Mouse (Mus musculus) regulatory T cell (primary cell): ENCODE results near the gene Rpl14.
"Not testable (repeated sequence)": the region's sequence is repeated elsewhere in the genome, so short reads cannot be mapped to it uniquely, and the experiment has no call there.

Experiments used
- in situ Hi-C: fragments of 300-600 bp; cut with MboI, MseI; formaldehyde crosslinking; loops from one replicate; pipeline ENCODE4 v1.15.1; 2025; ENCODE audit warnings: high pct_unique_total_duplicates

The Rpl14 gene

GRCm38 (mm10) chr9:120570741-120571592 lies at the start of gene Rpl14:
Rpl14 (plus strand) TSS chr9:120571444.
- in situ Hi-C loops: no loop called here

GRCm38 (mm10) chr9:120527270-120527669 lies 44.0 kb upstream of the Rpl14 start:
- in situ Hi-C loops: loop anchor here (5.0 kb wide), 1 partner anchor 665 kb away; no protein-coding TSS in a partner anchor

- in situ Hi-C loops: loop anchor here (5.0 kb wide), 1 partner anchor 664 kb away; no protein-coding TSS in a partner anchor
Measured at GRCm38 (mm10) chr9:120527919-120528318, 43.3 kb upstream of the Rpl14 start.

GRCm38 (mm10) chr9:120528815-120529510 lies 42.3 kb upstream of the Rpl14 start:
- in situ Hi-C loops: loop anchor here (5.0 kb wide), 1 partner anchor 663 kb away; no protein-coding TSS in a partner anchor

- in situ Hi-C loops: no loop called here
Measured at GRCm38 (mm10) chr9:120530471-120530870, 40.8 kb upstream of the Rpl14 start.

DNA sequence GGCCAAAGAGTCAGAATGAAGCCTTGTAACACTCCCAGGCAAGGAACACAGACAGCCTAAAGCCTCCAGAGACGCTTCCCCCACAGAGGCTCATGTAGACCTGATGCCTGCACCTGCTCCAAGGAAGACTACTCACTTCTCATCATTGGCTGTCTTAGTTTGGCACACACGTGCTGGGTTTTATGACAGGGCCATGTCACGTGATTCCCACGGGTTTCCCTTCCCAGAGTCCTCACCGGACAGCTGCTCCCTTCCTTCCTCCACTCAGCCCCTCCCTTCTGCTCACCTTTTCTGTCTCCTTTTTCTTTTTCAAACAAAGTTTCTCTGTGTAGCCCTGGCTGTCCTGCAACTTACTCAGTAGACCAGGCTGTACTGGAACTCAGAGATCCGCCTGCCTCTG lies 39.2 kb upstream of the Rpl14 start:
- in situ Hi-C loops: no loop called here

DNA sequence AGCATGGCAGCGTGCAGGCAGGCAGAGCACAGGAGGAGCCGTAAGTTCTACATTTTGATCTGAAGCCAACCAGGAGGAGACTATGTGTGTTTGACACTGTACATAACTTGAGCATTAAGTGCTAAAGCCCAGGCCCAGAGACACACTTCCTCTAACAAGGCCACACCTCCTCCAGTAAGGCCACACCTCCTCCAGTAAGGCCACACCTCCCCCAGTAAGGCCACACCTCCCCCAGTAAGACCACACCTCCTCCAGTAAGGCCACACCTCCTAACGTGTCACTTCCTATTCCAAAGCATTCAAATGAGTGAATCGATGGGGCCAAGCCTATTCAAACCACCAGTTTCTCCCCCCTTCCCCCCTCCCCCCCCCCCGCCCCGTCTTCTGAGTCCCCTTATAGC lies 38.6 kb upstream of the Rpl14 start:
- in situ Hi-C loops: no loop called here

- in situ Hi-C loops: not testable (repeated sequence)
Measured at GRCm38 (mm10) chr9:120533446-120533950, 37.7 kb upstream of the Rpl14 start.

- in situ Hi-C loops: no loop called here
Measured at GRCm38 (mm10) chr9:120539662-120540251, 31.5 kb upstream of the Rpl14 start, which contains the start of gene Entpd3. Entpd3 (plus strand) TSS chr9:120539818.

DNA sequence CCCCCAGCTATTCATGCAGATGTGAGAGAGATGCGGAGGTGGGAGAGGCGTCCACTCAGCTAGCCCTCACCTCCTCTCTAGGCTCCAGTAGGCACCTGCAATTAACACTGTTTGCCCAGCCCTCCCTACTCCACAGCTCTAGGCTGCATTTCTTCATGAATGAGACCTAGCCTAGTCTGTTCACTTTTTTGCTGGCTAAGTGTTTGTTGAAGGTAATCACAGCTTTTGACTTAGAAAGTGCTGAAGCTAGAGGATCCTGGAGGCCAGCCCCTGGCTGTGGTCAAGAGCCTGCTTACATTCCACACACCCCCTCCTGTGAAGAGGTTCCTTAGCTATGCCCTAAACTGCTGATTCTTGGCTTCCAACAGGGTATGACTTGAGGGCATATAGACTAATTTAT lies 29.8 kb upstream of the Rpl14 start:
- in situ Hi-C loops: no loop called here

DNA sequence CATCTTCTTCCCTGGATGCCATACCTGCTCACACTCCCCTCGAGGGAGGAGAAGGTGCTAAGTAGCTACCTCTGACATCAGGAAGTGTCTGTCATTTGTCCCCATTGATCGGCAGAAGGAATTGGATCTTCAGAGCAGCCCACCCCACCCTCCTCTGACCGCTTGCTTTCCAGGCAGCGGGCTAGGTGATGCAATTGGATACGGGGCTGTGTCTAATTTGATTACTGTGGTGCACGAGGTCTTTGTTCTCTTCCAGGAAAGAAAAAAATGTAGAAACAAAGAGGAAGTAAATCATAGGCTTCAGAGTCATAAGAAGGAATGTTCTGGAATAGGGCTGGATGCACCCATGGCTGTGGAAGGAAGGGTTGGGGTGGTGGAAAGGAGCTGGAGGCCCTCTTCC lies 29.0 kb upstream of the Rpl14 start:
- in situ Hi-C loops: no loop called here

GRCm38 (mm10) chr9:120545994-120546393 lies 25.2 kb upstream of the Rpl14 start:
- in situ Hi-C loops: no loop called here

GRCm38 (mm10) chr9:120546482-120546881 lies 24.8 kb upstream of the Rpl14 start:
- in situ Hi-C loops: no loop called here

GRCm38 (mm10) chr9:120547026-120547668 lies 24.1 kb upstream of the Rpl14 start:
- in situ Hi-C loops: no loop called here

DNA sequence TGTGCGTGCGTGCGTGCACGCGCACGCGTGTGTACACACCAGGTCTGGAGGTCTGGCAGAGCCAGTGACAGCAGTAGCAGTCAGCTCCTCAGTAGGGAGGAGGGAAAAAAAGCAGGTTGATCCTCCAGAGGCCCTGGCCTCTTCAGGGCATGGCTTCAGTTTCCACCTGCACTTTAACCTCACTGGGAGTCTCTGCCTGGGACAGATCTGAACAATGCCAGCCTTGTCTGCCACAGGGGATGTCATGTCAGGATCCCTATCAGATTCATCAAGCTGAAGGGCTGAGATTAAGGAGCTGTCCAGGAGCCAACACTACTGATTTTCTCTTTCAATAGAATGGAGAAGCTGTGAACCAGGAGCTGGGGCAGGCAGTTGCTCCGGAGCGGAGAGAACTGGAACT lies 20.5 kb upstream of the Rpl14 start:
- in situ Hi-C loops: no loop called here

GRCm38 (mm10) chr9:120563590-120563989 lies 7.7 kb upstream of the Rpl14 start:
- in situ Hi-C loops: no loop called here

GRCm38 (mm10) chr9:120564247-120564646 lies 7.0 kb upstream of the Rpl14 start:
- in situ Hi-C loops: no loop called here

GRCm38 (mm10) chr9:120566384-120566783 lies 4.9 kb upstream of the Rpl14 start:
- in situ Hi-C loops: no loop called here

- in situ Hi-C loops: no loop called here
Measured at GRCm38 (mm10) chr9:120568917-120569316, 2.3 kb upstream of the Rpl14 start.

DNA sequence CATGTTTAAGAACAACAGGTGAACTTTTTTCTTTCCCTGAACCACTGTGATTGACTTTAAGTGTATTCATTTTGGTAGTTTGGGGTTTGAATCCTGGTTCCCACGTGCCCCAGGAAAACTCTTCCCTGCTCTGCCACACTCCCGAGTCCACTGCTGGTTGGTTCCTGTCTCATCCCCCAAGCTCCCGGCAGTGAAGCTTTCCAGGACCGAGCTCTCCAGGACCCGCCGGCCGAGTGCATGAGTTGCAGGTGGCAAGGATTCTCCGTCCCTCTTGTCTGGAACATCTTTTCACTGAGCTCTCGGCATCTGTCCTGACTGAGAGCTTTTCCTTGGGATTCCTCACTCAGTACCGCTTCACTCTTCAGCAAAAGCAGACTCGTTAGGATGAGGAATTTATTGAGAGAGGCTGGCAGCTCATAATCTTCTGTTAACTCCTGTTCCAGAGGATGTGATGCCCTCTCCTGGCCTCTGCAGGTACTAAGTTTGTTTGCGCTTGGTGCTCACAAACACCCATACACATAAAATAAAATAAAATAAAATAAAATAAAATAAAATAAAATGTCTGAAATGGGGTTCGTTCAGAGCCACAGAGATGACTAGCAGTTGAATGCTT lies 1.4 kb upstream of the Rpl14 start:
- in situ Hi-C loops: no loop called here

DNA sequence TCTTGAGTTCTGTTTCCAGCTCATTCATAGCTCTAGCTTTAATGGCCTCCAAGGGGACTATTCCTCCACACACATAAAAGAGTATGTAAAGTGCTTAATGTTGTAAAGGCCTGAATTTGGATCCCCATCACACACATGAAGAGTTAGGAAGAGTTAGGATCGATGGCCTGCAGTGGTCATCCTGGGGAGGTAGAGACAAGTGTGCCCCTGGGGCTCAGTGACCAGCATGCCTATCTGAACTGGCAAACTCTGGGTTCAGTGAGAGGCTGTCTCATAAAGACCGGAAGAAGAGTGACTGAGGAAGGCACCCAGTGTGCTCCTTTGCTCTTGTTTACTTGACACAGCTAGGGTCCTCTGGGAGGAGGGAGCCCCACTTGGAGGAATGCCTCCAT lies 914 bp upstream of the Rpl14 start:
- in situ Hi-C loops: no loop called here
